Comparison of ENCODE assay signal across 14 mouse cellular contexts in the genomic region with DNA sequence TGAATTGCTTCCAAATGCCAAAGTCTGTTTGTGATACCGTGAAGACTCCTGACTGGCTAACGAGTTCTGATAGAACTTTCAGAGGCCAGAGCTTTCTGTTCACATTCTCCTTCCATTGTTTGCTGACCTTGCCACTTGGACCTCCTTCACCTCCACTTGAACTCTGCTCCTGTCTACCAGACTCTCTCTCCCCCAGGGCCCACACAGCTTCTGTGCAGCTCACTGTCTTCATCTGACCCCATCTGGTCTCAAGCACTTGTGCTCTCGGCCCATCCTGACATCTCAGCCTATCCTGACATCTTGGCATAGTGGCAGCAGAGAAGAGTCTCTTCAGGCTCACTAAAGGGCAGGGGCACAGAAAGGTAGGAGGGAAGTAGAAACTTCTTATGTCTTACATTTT. TPM values are rescaled to one million over a fixed set of nuclear protein-coding genes. Genes with fewer than 3 reads are reported as not detected.
DNase-seq lines count a peak whose midpoint lies in the region.
"Had no signal": no experiment of that assay in that cellular context is flagged by ENCODE, and none has a peak within 500 bp of the region (broad histone marks: within the 10 kb centered on the region; RNA-seq: fewer than 3 reads in every experiment).

No protein-coding gene starts in this region.

- DNase-seq in heart, adult 11 months, result peak; percentile 86
- no peak for DNase-seq in heart, adult 18-20 months
- DNase-seq in ES-CJ7 (ENCODE audit: low read depth, low spot score) (peak; percentile 27), ZHBTc4 (ENCODE audit: low read depth, low spot score) (peak; percentile 26)
- no peak for DNase-seq in embryo, embryonic 10 days (ENCODE audit: low spot score)
- no peak for DNase-seq in kidney, postnatal 36 days
- DNase-seq: B cell, adult 2 months; cerebellum, adult 11 months; cerebellum, adult 2 months; cerebellum, adult 9-11 months; cerebellum, postnatal 25 days; embryo, embryonic 11 days; heart, adult 2 months; heart, postnatal 4 days had no signal

RNA-seq across cellular contexts. Expression of gene Rab10, which starts 7.2 kb away (rescaled TPM):
- 100 to 1,000 TPM; 124 to 126 TPM for total RNA-seq in heart, adult 18-20 months (2021)

RNA-seq across cellular contexts. Expression of gene Kif3c, which starts 48.0 kb away (rescaled TPM):
- total RNA-seq in heart, adult 18-20 months (2021), result 1 to 10 TPM; 5.4 to 6.4 TPM

Comparison
In these comparisons a context has a peak if more than half of its experiments do, and no peak if none do; other contexts are left out.
1. DNase-seq: peak in heart, adult 11 months (single experiment), ES-CJ7 (single experiment) and ZHBTc4 (single experiment); none in heart, adult 18-20 months (0 of 2), embryo, embryonic 10 days (single experiment) and kidney, postnatal 36 days (0 of 2).